Mouse (Mus musculus): ENCODE results near the gene Sbno1. TPM values are rescaled to one million over a fixed set of nuclear protein-coding genes. Genes with fewer than 3 reads are reported as not detected.
A peak's percentile ranks its signal among the peaks of the same experiment; 100 is the strongest.

Gene Sbno1
- polyA plus RNA-seq, 1 experiment from 2014 or later = 120 TPM

DNA sequence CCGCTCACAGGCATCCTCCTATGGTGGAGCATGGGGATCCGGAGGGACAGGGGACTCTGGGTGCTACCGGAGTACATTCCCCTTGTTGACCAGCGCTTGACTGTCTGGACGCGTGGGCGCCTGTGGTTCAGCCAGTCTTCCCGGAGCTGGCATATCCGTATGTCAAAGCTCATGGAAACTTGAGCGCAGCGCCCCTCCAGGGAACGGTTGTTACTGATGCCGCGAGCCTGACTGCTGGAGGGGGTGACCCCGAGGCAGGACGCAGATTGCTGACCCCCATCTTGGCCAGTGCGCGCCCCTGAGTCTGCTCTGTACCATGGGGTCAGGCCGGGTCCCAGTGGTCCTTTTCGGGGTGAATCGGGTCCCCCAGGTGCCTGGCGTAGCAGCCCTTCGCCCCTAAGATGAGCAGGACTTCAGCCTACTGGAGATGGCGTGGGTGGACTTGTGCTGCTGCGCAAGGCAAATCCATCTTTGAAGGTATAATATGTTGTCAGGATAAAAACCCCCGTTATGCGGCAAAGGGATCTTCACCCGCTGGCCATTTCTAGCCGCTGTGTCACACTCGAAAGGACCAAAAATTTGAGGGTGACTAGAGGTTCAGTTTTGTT lies 14.4 kb upstream of the Sbno1 start:
- H3K4me2 ChIP-seq = peak overlapping the region; percentile 98
- H3K4me1 ChIP-seq = peaks cover 16% of the 10 kb centered on the region
- H3K27me3 ChIP-seq = peaks cover 3% of the 10 kb centered on the region; the same call in 1 of the 2 replicates
- peak; percentile 68; the same call in 1 of the 2 replicates for ATAC-seq
- H3K4me3 ChIP-seq = peak overlapping the region; percentile 77
- H3K9me3 ChIP-seq (replicated peaks) = no peaks in the 10 kb centered on the region
- H3K9ac ChIP-seq = peak overlapping the region; percentile 84
- under 1% methylated on average over 30 of the region's 30 CpGs for WGBS
- no peaks in the 10 kb centered on the region for H3K36me3 ChIP-seq (ENCODE audit: poor library complexity, severe bottlenecking)
- peak overlapping the region; percentile 91 for H3K27ac ChIP-seq

DNA sequence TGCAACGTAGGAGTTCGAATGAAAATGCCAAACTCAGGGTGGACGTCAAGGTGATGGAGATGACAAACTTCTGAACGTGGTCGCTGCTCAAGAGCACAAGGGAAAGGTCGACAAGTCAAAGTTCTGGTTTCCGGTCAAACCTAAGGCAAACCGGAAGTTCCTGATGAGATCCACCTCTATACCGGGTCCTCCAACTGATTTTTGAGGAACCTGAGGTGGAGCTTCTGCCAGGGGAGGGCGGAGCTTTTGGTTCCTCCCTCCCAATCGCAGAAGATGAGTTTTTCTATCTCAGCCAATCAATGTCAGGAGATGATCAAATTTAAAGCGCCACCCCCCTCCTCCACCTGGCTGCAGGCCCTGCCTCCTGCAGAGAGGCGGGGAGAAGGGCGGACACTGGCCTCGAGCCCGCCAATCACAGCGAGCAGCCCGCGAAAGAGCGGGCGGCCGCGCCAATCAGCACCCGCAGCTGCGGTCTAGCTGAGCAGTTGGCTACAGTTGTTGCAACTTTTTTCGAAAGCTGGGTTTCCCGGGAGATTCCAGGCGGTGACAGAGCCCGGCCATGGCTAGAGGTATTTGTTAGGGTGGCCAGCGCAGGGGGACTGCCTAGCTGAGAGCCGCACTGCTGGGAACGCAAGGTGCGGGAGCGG lies 13.8 kb upstream of the Sbno1 start, which contains the start of gene Kmt5a:
TSS of gene Kmt5a (plus strand) at position 484 of the 647 bp plus-strand sequence.
- Histone ChIP-seq H3K4me2 (peak within 1 kb of the TSS; percentile 98), H3K4me3 (peak within 1 kb of the TSS; percentile 77), H3K9me3 (replicated peaks) (no peaks in the 10 kb centered on the region), H3K36me3 (ENCODE audit: poor library complexity, severe bottlenecking) (no peaks in the 10 kb centered on the region), H3K27me3 (peaks cover 3% of the 10 kb centered on the region; the same call in 1 of the 2 replicates), H3K9ac (peak within 1 kb of the TSS; percentile 84), H3K4me1 (peaks cover 11% of the 10 kb centered on the region), H3K27ac (peak within 1 kb of the TSS; percentile 91)
- under 1% methylated on average over 34 of the region's 34 CpGs for WGBS
- peak; percentile 97 for ATAC-seq

DNA sequence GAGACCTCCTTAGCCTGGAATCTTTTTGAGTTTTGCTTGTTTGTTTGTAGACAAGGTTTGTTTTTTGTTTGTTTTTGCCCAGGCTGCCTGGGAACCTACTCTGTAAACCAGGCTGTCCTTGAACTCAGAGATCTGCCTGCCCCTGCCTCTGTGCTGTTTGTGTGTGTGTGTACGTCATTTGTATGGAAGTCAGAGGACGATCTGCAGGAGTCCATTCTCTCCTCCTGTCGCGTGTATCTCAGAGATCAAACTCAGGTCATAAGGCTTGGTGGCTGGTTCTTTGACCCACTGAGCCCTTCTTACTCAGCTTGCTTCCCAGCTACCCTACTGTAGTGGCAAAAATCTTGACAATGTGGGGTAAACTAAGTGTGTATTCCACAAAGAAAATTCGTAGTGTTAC lies 12.9 kb upstream of the Sbno1 start:
- peak overlapping the region; percentile 77 for H3K4me3 ChIP-seq
- H3K36me3 ChIP-seq (ENCODE audit: poor library complexity, severe bottlenecking) = no peaks in the 10 kb centered on the region
- no peak for ATAC-seq
- H3K4me1 ChIP-seq = peaks cover 9% of the 10 kb centered on the region
- H3K27me3 ChIP-seq = peaks cover 3% of the 10 kb centered on the region; the same call in 1 of the 2 replicates
- no peak overlapping the region for H3K9ac ChIP-seq
- WGBS = 71% methylated on average over 5 of the region's 5 CpGs
- peak overlapping the region; percentile 98; the same call in 1 of the 2 replicates for H3K4me2 ChIP-seq
- H3K9me3 ChIP-seq (replicated peaks) = no peaks in the 10 kb centered on the region
- H3K27ac ChIP-seq = peak overlapping the region; percentile 41; the same call in 1 of the 2 replicates

DNA sequence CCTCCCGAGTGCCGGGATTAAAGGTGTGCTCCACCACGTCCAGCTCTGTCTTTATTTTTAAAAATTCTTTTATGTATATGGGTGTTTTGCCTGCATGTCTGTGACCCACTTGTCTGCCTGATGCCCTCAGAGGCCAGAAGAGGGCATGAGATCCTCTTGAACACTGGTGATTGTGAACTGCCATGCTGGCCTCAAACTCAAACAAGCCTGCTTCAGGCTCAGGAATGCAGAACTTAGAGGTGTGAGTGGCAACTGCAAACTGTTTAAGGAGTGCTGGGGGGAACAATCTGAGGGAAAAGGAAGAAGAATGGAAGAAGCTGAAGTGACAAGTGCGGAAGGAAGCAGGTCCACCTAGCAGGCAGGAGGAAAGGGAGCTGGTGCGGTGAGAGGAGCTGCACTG lies 12.4 kb upstream of the Sbno1 start:
- Histone ChIP-seq H3K4me3 (no peak overlapping the region), H3K27ac (no peak overlapping the region), H3K4me2 (no peak overlapping the region), H3K4me1 (peaks cover 9% of the 10 kb centered on the region), H3K9me3 (replicated peaks) (no peaks in the 10 kb centered on the region), H3K27me3 (peaks cover 3% of the 10 kb centered on the region; the same call in 1 of the 2 replicates), H3K9ac (no peak overlapping the region), H3K36me3 (ENCODE audit: poor library complexity, severe bottlenecking) (no peaks in the 10 kb centered on the region)
- WGBS = 90% methylated on average over 5 of the region's 5 CpGs
- no peak for ATAC-seq

DNA sequence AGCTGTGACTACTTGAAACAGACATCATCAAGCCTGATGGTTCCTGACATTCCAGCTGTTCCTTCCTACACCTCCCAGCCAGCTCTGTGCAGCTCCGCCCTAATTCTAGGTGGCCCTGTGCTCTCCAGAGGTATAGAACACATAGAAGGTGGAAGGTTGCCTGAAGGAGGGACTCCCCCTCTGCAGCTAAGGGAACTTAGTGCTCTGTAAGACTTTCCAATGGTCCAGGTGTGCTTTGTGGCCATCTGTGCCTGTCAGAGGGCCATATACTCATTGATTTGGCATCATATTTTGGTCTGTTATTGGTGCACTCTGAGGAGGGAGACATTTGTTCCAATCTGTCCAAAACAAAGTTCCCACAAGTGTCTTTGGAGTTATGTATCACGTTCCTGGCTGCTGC lies 7.2 kb upstream of the Sbno1 start:
- no peaks in the 10 kb centered on the region for H3K9me3 ChIP-seq (replicated peaks)
- H3K9ac ChIP-seq = no peak overlapping the region
- no peaks in the 10 kb centered on the region for H3K27me3 ChIP-seq
- no peaks in the 10 kb centered on the region for H3K36me3 ChIP-seq (ENCODE audit: poor library complexity, severe bottlenecking)
- ATAC-seq = no peak
- no peak overlapping the region for H3K4me2 ChIP-seq
- H3K4me1 ChIP-seq = no peaks in the 10 kb centered on the region
- no peak overlapping the region for H3K27ac ChIP-seq
- 70% methylated on average over 2 of the region's 2 CpGs for WGBS
- H3K4me3 ChIP-seq = no peak overlapping the region

DNA sequence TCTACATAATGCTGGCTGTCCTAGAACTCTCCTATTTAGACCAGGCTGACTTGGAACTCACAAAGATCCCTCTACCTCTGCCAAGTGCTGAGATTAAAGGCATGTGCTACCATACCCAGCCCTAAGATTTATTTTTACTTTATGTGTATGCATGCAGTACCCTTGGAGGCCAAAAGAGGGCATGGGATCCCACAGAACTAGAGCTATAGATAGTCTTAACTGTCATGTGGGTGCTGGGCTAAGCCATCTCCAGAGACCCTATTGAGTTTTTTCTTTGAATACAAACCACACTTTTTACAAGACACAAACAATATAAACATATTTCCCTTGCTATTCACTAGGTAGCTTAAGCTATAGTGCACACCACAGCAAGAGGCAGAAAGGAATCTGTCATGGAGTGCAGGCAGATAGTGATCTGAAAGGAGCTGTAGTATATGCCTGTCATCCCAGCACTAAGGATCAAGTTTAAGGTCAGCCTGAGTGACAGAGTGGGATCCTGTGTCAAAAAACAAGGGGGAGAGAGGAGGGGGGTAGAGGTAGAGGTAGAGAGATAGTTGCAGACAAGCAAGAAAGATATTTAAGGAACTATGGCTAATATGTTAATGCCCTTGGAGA lies 6.7 kb upstream of the Sbno1 start:
- Histone ChIP-seq H3K27ac (no peak overlapping the region), H3K4me2 (no peak overlapping the region), H3K36me3 (ENCODE audit: poor library complexity, severe bottlenecking) (no peaks in the 10 kb centered on the region), H3K4me3 (no peak overlapping the region), H3K4me1 (no peaks in the 10 kb centered on the region), H3K27me3 (no peaks in the 10 kb centered on the region), H3K9me3 (replicated peaks) (no peaks in the 10 kb centered on the region), H3K9ac (no peak overlapping the region; the same call in 1 of the 2 replicates)
- peak; percentile 67 for ATAC-seq

DNA sequence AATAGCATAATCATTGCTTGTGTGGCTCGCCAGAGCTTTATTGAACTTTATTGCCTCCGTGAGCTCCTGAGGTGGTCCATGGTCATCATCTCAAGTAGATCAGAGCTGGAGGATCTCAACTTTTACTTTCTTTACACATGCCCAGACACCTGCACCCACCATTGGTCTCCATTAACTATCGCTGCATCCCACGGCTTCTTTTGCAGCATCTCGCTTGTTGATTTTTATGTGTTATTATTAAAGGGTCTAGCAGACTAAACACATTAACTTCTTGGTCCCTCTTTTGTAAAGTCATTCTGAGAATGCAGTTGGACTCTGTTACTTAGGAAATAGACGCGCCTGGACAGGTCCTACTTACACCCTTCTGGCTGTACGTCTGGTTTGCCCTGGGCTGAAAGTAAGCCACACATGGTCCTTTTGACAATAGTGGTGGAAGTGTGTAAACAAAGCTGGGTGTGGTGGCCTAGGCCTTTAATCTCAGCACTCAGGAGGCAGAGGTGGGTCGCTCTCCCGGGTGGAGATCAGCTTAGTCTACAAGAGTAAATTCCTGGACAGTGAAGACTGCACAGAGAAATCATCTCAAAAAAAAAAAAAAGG lies 772 bp upstream of the Sbno1 start:
- H3K27me3 ChIP-seq = no peaks in the 10 kb centered on the region
- H3K9ac ChIP-seq = no peak overlapping the region
- H3K27ac ChIP-seq = peak overlapping the region; percentile 87
- H3K9me3 ChIP-seq (replicated peaks) = no peaks in the 10 kb centered on the region
- 94% methylated on average over 10 of the region's 10 CpGs for WGBS
- H3K4me2 ChIP-seq = peak overlapping the region; percentile 55
- H3K4me3 ChIP-seq = peak overlapping the region; percentile 83
- peaks cover 21% of the 10 kb centered on the region for H3K4me1 ChIP-seq
- ATAC-seq = no peak
- H3K36me3 ChIP-seq (ENCODE audit: poor library complexity, severe bottlenecking) = peaks cover 7% of the 10 kb centered on the region; the same call in 1 of the 2 replicates

DNA sequence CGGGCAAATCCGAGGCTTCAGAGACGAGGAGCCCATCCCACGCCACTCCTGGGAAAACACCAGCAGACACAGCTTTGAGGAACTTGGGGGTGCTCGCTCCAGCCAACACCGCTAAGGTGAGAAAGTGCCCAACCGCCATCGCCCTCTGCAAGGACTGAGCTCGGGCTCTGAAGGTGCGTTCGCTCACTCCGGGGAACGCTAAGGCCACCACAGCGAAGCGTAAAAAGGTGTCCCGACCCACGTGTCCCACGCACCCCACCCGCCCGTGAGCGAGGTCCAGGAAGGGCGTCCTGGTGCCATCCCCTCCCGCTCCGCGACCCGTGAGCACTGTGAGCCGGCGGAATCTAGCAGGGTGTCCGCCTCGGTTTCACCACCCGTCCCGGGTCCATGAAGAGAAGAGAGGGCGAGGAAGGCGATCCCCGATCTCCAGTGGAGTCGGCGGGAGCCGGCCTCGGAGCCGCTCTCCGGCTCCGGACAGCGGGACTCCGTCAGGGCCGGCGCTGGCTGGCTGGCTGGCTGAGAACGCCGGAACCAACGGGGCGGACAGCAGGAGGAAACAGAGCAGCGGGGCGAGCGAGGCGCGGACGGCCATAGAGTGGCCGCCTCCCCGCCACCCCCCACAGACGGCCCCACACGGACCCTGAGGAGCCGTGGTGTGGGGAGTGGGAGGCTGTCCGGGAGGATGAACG lies 934 bp downstream of the Sbno1 start:
- H3K4me1 ChIP-seq = peaks cover 21% of the 10 kb centered on the region
- H3K4me3 ChIP-seq = peak overlapping the region; percentile 83
- no peaks in the 10 kb centered on the region for H3K27me3 ChIP-seq
- peak overlapping the region; percentile 72 for H3K27ac ChIP-seq
- under 1% methylated on average over 62 of the region's 63 CpGs for WGBS
- H3K36me3 ChIP-seq (ENCODE audit: poor library complexity, severe bottlenecking) = peaks cover 7% of the 10 kb centered on the region; the same call in 1 of the 2 replicates
- H3K4me2 ChIP-seq = peak overlapping the region; percentile 79
- no peaks in the 10 kb centered on the region for H3K9me3 ChIP-seq (replicated peaks)
- H3K9ac ChIP-seq = peak overlapping the region; percentile 95
- peak; percentile 69 for ATAC-seq

DNA sequence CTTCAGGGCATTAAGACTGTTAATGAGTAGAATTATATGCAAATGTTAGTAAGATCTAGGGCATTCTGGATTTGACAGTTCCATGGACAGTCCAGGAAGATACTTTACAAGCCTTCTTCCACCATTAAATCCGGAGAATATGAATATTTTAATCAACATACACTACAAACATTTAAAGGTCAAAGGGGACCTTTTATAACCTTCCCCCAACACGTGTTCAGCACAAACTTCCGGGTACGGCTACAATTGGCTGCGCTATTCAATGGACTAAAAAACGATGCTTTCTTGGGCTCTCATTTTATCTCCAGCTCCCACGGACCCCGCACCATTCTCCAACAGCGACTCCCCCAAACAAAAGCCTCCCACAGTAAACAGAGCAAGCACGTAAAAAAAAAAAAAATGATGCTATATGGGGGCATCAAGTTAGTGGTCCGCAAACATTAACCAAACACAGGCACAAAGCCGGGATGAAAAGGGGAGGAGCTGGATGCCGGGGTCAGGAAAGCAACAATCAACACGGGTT lies 1.5 kb downstream of the Sbno1 start:
- Histone ChIP-seq H3K9me3 (replicated peaks) (no peaks in the 10 kb centered on the region), H3K36me3 (ENCODE audit: poor library complexity, severe bottlenecking) (peaks cover 7% of the 10 kb centered on the region; the same call in 1 of the 2 replicates), H3K4me1 (peaks cover 21% of the 10 kb centered on the region), H3K4me3 (peak overlapping the region; percentile 83), H3K27ac (no peak overlapping the region), H3K4me2 (peak overlapping the region; percentile 79), H3K9ac (peak overlapping the region; percentile 95), H3K27me3 (no peaks in the 10 kb centered on the region)
- no peak for ATAC-seq
- WGBS = 3% methylated on average over 14 of the region's 14 CpGs

DNA sequence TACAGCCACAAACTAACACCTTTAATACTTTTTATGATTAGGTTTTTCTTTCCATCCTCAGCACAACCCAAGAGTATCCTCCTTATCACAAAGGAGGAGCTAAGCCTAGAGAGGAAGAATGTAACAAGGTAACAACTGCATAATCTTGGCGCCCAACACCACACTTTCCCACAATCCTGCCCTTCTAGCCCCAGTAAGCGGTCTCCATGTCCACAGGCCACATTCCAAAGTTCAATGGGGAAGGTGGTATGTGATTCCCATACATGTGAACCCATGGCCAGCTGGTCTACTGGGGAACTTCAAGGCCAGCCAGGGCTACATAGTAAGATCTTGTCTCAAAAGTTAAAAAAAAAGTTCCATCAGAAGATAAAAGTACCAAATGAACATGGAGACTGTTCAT lies 4.0 kb downstream of the Sbno1 start:
- Histone ChIP-seq H3K36me3 (ENCODE audit: poor library complexity, severe bottlenecking) (peaks cover 17% of the 10 kb centered on the region), H3K27ac (no peak overlapping the region), H3K4me3 (no peak overlapping the region), H3K9me3 (replicated peaks) (no peaks in the 10 kb centered on the region), H3K27me3 (no peaks in the 10 kb centered on the region), H3K9ac (no peak overlapping the region), H3K4me1 (peaks cover 21% of the 10 kb centered on the region), H3K4me2 (no peak overlapping the region)
- 94% methylated on average over 2 of the region's 2 CpGs for WGBS
- ATAC-seq = no peak

DNA sequence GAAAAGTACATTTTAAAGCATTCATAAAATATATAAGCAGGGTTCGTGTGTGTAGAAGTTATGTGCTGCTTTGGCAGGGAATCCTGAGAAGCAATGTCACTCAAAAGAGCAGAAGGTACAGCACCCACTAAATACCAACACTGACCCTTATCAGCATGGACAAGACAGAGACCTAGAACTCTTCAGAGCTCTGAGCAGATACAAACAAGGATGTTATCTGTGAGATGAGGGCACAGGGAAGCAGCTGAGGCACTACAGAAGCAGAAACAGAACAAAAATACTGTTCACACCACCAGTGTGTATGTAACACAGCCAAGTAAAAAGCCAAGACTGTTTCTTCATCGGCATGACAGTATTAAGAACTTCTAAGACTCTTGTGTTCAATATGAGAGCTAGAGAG lies 6.9 kb downstream of the Sbno1 start:
- Histone ChIP-seq H3K27me3 (no peaks in the 10 kb centered on the region), H3K4me1 (peaks cover 8% of the 10 kb centered on the region), H3K27ac (no peak overlapping the region), H3K4me3 (no peak overlapping the region), H3K9me3 (replicated peaks) (no peaks in the 10 kb centered on the region), H3K4me2 (no peak overlapping the region), H3K9ac (no peak overlapping the region), H3K36me3 (ENCODE audit: poor library complexity, severe bottlenecking) (peaks cover 17% of the 10 kb centered on the region)
- no peak for ATAC-seq
- 95% methylated on average over 2 of the region's 2 CpGs for WGBS
